Mouse (Mus musculus) E14TG2a.4 (cell line): Measurements from ENCODE around the gene Fbxl5.

Experiments
- CTCF ChIP-seq: conservative IDR thresholded peaks from 2 replicates; pipeline ENCODE4 v1.5.1; 2014; ENCODE audit warnings: low read length
- NANOG ChIP-seq: IDR thresholded peaks from 2 replicates; pipeline ENCODE4 v1.6.1; 2014; ENCODE audit warnings: borderline replicate concordance, low read length, mixed read lengths

- no peak for TF ChIP-seq CTCF
- TF ChIP-seq NANOG: no peak
These were observed 99.6 kb downstream of the Fbxl5 start for GRCm38 (mm10) chr5:43721538-43722451.
